In genomic region chr7:19567426-19567825, GRCm38 (mm10) we compare ENCODE assay signal across 15 mouse cellular contexts. TPM values are rescaled to one million over a fixed set of nuclear protein-coding genes. Genes with fewer than 3 reads are reported as not detected.
"Had no signal": no experiment of that assay in that cellular context is flagged by ENCODE, and none has a peak within 500 bp of the region (broad histone marks: within the 10 kb centered on the region; RNA-seq: fewer than 3 reads in every experiment).

No protein-coding gene starts in this region.

- DNase-seq: left cerebral cortex, postnatal 4 days; lung, embryonic 14.5 days; lung, postnatal 10 days; lung, postnatal 4 days; retina, postnatal 1 day; right cerebral cortex, postnatal 14 days; thymus, postnatal 4 days had no signal

- H3K27ac ChIP-seq: hindbrain, embryonic 14.5 days; intestine, embryonic 15.5 days; layer of hippocampus, adult 2 months; limb, embryonic 13.5 days; liver, embryonic 15.5 days; midbrain, embryonic 10.5 days; midbrain, embryonic 15.5 days; neural tube, embryonic 12.5 days had no signal

- H3K4me3 ChIP-seq: intestine, embryonic 15.5 days; layer of hippocampus, adult 2 months; limb, embryonic 13.5 days; liver, embryonic 15.5 days; midbrain, embryonic 10.5 days; midbrain, embryonic 15.5 days; neural tube, embryonic 12.5 days had no signal

- H3K4me2 ChIP-seq: hindbrain, embryonic 14.5 days; intestine, embryonic 15.5 days; limb, embryonic 13.5 days; liver, embryonic 15.5 days; lung, embryonic 14.5 days; midbrain, embryonic 15.5 days; neural tube, embryonic 12.5 days had no signal

- H3K9me3 ChIP-seq: intestine, embryonic 15.5 days; limb, embryonic 13.5 days; liver, embryonic 15.5 days; midbrain, embryonic 15.5 days had no signal

- H3K9ac ChIP-seq: hindbrain, embryonic 14.5 days; intestine, embryonic 15.5 days; limb, embryonic 13.5 days; liver, embryonic 15.5 days; lung, embryonic 14.5 days; midbrain, embryonic 15.5 days; neural tube, embryonic 12.5 days had no signal

- H3K27me3 ChIP-seq: intestine, embryonic 15.5 days; limb, embryonic 13.5 days; liver, embryonic 15.5 days; midbrain, embryonic 15.5 days; neural tube, embryonic 12.5 days had no signal

- ATAC-seq: intestine, embryonic 15.5 days; midbrain, embryonic 15.5 days had no signal

RNA-seq across cellular contexts. Expression of gene Nkpd1, which starts 49.8 kb away (rescaled TPM):
- polyA plus RNA-seq: liver, embryonic 15.5 days had no signal
